ENCODE assay signal across 19 mouse cellular contexts in the genomic region with DNA sequence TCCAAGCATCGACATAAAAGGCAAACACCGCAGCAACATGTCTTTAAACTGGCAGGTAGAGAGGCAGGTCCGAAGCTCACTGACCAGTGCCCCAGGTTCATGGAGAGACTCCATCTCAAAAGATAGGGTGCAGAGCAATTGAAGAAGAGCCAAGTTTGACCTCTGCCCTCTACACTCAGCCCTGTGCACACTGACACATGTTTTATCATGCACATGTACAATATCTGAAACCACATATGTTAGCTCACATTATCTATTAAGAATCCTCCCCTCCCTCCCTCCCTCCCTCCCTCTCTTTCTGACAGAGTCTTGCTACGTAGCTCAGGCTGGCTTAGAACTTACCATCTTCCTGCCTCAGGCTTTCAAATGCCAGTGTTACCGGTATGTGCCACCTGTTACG. TPM values are rescaled to one million over a fixed set of nuclear protein-coding genes. Genes with fewer than 3 reads are reported as not detected.
DNase-seq lines count a peak whose midpoint lies in the region; ATAC-seq and TF ChIP-seq lines count a peak whose summit lies in the region.
"Had no signal": no experiment of that assay in that cellular context is flagged by ENCODE, and none has a peak within 500 bp of the region (broad histone marks: within the 10 kb centered on the region; RNA-seq: fewer than 3 reads in every experiment).

No protein-coding gene starts in this region.

- no peaks in the 10 kb centered on the region for H3K4me1 ChIP-seq in stomach, embryonic 14.5 days (ENCODE audit: control insufficient read depth, insufficient read depth, low read length)
- H3K4me1 ChIP-seq in stomach, postnatal 0 days (replicated peaks; ENCODE audit: control insufficient read depth, insufficient read depth) = no peaks in the 10 kb centered on the region
- peaks cover 86% of the 10 kb centered on the region for H3K4me1 ChIP-seq in liver, embryonic 16.5 days (ENCODE audit: control insufficient read depth, low read depth, low read length)
- H3K4me1 ChIP-seq: limb, embryonic 10.5 days had no signal

- WGBS in stomach, embryonic 14.5 days = 83% methylated on average over 6 of the region's 6 CpGs
- WGBS in stomach, postnatal 0 days = 83% methylated on average over 6 of the region's 6 CpGs
- 50% methylated on average over 6 of the region's 6 CpGs for WGBS in liver, embryonic 16.5 days (ENCODE audit: insufficient replicate concordance)

- H3K4me2 ChIP-seq in stomach, embryonic 14.5 days (replicated peaks; ENCODE audit: low read depth, low read length) = no peak overlapping the region
- no peak overlapping the region for H3K4me2 ChIP-seq in stomach, postnatal 0 days (replicated peaks; ENCODE audit: low read depth)
- peak overlapping the region; percentile 37; the same call in 1 of the 2 replicates for H3K4me2 ChIP-seq in liver, embryonic 16.5 days (ENCODE audit: low read depth, low read length)
- H3K4me2 ChIP-seq: hindbrain, embryonic 13.5 days; midbrain, embryonic 11.5 days had no signal

- no peak for DNase-seq in stomach, postnatal 0 days (ENCODE audit: low spot score)
- peak; percentile 68 for DNase-seq in liver
- no peak for DNase-seq in cerebellum, adult 9-10 months
- no peak for DNase-seq in right cerebral cortex, adult 18-20 months
- DNase-seq in frontal cortex, postnatal 10 days (ENCODE audit: low spot score in 2 of 2) = no peak
- DNase-seq: adrenal gland, adult 8-10 months; cerebellum, adult 8-10 months; gastrocnemius, postnatal 36 days; kidney, adult 8-10 months; kidney, postnatal 14 days; thymus, postnatal 14 days had no signal

- no peak overlapping the region for H3K27ac ChIP-seq in stomach, embryonic 14.5 days (ENCODE audit: low read length)
- no peak overlapping the region for H3K27ac ChIP-seq in stomach, postnatal 0 days (replicated peaks)
- peak overlapping the region; percentile 90 for H3K27ac ChIP-seq in liver, embryonic 16.5 days (ENCODE audit: low read length)
- H3K27ac ChIP-seq: hindbrain, embryonic 13.5 days; limb, embryonic 10.5 days had no signal

- ATAC-seq in stomach, embryonic 14.5 days (ENCODE audit: insufficient number of reproducible peaks, insufficient read depth, low FRiP score, low read depth) = peak; percentile 70; the same call in 1 of the 2 replicates
- no peak for ATAC-seq in stomach, postnatal 0 days (ENCODE audit: low FRiP score, low TSS enrichment)
- peak; percentile 88 for ATAC-seq in liver, embryonic 16.5 days (ENCODE audit: low read depth)
- ATAC-seq: activated CD4-positive, CD25-positive, alpha-beta regulatory T cell, adult 4 months; forebrain, embryonic 14.5 days; lung, postnatal 0 days had no signal

- no peak overlapping the region for H3K9ac ChIP-seq in stomach, embryonic 14.5 days (replicated peaks; ENCODE audit: low read depth, low read length)
- no peak overlapping the region for H3K9ac ChIP-seq in stomach, postnatal 0 days (ENCODE audit: low read length)
- H3K9ac ChIP-seq in liver, embryonic 16.5 days (ENCODE audit: low read depth, low read length) = peak overlapping the region; percentile 36
- H3K9ac ChIP-seq: hindbrain, embryonic 13.5 days had no signal

- no peaks in the 10 kb centered on the region for H3K9me3 ChIP-seq in stomach, embryonic 14.5 days (ENCODE audit: control insufficient read depth, low read depth, low read length)
- H3K9me3 ChIP-seq in stomach, postnatal 0 days (ENCODE audit: control insufficient read depth, low read length) = no peaks in the 10 kb centered on the region
- H3K9me3 ChIP-seq in liver, embryonic 16.5 days (replicated peaks; ENCODE audit: control insufficient read depth, low read length) = no peaks in the 10 kb centered on the region
- H3K9me3 ChIP-seq: hindbrain, embryonic 13.5 days; limb, embryonic 10.5 days had no signal

- no peaks in the 10 kb centered on the region for H3K36me3 ChIP-seq in stomach, embryonic 14.5 days (ENCODE audit: control insufficient read depth, insufficient read depth, low read length)
- no peaks in the 10 kb centered on the region for H3K36me3 ChIP-seq in stomach, postnatal 0 days (ENCODE audit: control insufficient read depth, insufficient read depth, low read length)
- no peaks in the 10 kb centered on the region for H3K36me3 ChIP-seq in liver, embryonic 16.5 days (ENCODE audit: control insufficient read depth, insufficient read depth)
- H3K36me3 ChIP-seq: hindbrain, embryonic 13.5 days had no signal

- H3K27me3 ChIP-seq in stomach, embryonic 14.5 days (ENCODE audit: control insufficient read depth, insufficient read depth, low read length) = no peaks in the 10 kb centered on the region
- no peaks in the 10 kb centered on the region for H3K27me3 ChIP-seq in stomach, postnatal 0 days (ENCODE audit: control insufficient read depth, insufficient read depth, low read length)
- H3K27me3 ChIP-seq in liver, embryonic 16.5 days (ENCODE audit: control insufficient read depth, insufficient read depth, low read depth, low read length) = no peaks in the 10 kb centered on the region
- H3K27me3 ChIP-seq: hindbrain, embryonic 13.5 days had no signal

- TF ChIP-seq CTCF in stomach, postnatal 0 days (IDR thresholded peaks at IDR 0.05; ENCODE audit: low read depth) = no peak

- TF ChIP-seq EP300 in stomach, postnatal 0 days (optimal IDR thresholded peaks at IDR 0.05) = no peak

- H3K4me3 ChIP-seq in stomach, embryonic 14.5 days (ENCODE audit: low read depth, low read length) = no peak overlapping the region
- no peak overlapping the region for H3K4me3 ChIP-seq in stomach, postnatal 0 days (ENCODE audit: low read depth, low read length)
- H3K4me3 ChIP-seq in liver, embryonic 16.5 days (ENCODE audit: low read depth, low read length) = 0 out of 2 replicates have a peak overlapping the region, but pooled peaks have one; percentile 11
- H3K4me3 ChIP-seq: hindbrain, embryonic 13.5 days; limb, embryonic 10.5 days had no signal

RNA-seq across cellular contexts. Expression of gene H3f3a, which starts 7.4 kb away (rescaled TPM):
- 2,483 and 2,506 TPM in 2 replicates for polyA plus RNA-seq in stomach, embryonic 14.5 days (2014; fragmentation: Nextera tagmentation; extraction: Ambion mirVana)
- 1,633 and 1,693 TPM in 2 replicates for polyA plus RNA-seq in stomach, postnatal 0 days (2015; fragmentation: Nextera tagmentation; extraction: Ambion mirVana)
- 2,020 and 2,074 TPM in 2 replicates for polyA plus RNA-seq in liver, embryonic 16.5 days (2015; fragmentation: Nextera tagmentation; extraction: Ambion mirVana)

RNA-seq across cellular contexts. Expression of gene Sde2, which starts 29.8 kb away (rescaled TPM):
- 34.7 and 35.2 TPM in 2 replicates for polyA plus RNA-seq in stomach, embryonic 14.5 days (2014; fragmentation: Nextera tagmentation; extraction: Ambion mirVana)
- 18.8 and 20.0 TPM in 2 replicates for polyA plus RNA-seq in stomach, postnatal 0 days (2015; fragmentation: Nextera tagmentation; extraction: Ambion mirVana)
- 20.9 and 21.5 TPM in 2 replicates for polyA plus RNA-seq in liver, embryonic 16.5 days (2015; fragmentation: Nextera tagmentation; extraction: Ambion mirVana)
